ENCODE assay signal across 8 mouse cellular contexts in the genomic region with DNA sequence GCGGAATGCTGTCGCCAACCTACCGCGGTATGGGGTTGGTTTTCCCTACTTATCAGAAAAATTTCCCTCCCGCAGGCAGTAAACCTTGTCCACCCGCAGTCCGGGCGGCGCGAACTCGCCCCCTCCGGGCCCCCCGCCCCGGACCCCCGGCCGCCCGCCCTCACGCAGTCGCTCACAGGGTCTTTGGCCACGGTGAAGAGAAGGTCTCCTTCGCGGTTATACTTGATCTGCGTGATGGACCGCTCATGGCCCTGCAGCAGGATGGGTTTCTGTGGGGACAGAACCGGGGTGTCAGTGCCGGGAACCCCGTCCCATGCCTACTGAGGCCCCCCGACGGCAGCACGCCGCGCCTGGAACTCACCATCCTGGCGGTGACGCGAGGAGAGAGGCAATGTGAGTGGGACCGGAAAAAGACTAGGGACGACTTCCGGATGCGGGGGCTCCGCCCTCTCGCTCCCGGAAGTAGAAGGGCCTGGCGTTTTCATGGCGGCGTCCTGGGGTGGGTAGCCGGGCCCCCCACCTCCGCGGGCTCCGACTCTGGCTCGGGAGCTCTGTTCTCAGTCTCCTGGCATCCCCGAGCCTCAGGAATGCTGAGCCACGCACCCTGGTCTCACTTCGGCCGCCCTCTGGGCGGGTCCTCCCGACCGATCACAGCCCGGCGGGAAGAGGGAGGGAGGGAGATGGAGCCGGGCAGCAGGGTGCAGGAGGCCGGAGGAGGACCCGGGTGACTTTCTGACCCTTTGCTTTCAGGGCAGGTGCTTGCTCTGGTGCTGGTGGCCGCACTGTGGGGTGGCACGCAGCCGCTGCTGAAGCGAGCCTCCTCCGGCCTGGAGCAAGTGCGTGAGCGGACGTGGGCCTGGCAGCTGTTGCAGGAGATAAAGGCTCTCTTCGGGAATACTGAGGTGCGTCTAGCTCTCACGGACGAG. TPM values are rescaled to one million over a fixed set of nuclear protein-coding genes. Genes with fewer than 3 reads are reported as not detected.
A peak's percentile ranks its signal among the peaks of the same experiment; 100 is the strongest.
DNase-seq lines count a peak whose midpoint lies in the region; ATAC-seq and TF ChIP-seq lines count a peak whose summit lies in the region.

A gene (minus strand): TSS at position 416 of the 926 bp plus-strand sequence.
A gene (plus strand): TSS at position 436 of the 926 bp plus-strand sequence.

- H3K27me3 ChIP-seq in embryonic facial prominence, embryonic 10.5 days (replicated peaks; ENCODE audit: low read depth, poor library complexity, severe bottlenecking) = no peaks in the 10 kb centered on the region
- H3K27me3 ChIP-seq in intestine, postnatal 0 days (replicated peaks; ENCODE audit: control insufficient read depth, insufficient read depth, low read length) = no peaks in the 10 kb centered on the region
- H3K27me3 ChIP-seq in limb, embryonic 13.5 days = no peaks in the 10 kb centered on the region
- no peaks in the 10 kb centered on the region for H3K27me3 ChIP-seq in midbrain, embryonic 15.5 days (replicated peaks)

- H3K36me3 ChIP-seq in embryonic facial prominence, embryonic 10.5 days (replicated peaks) = peaks cover 76% of the 10 kb centered on the region
- peaks cover 23% of the 10 kb centered on the region for H3K36me3 ChIP-seq in intestine, postnatal 0 days (ENCODE audit: control insufficient read depth, insufficient read depth)
- peaks cover 65% of the 10 kb centered on the region for H3K36me3 ChIP-seq in limb, embryonic 13.5 days
- peaks cover 14% of the 10 kb centered on the region; the same call in 1 of the 2 replicates for H3K36me3 ChIP-seq in midbrain, embryonic 15.5 days (replicated peaks)

- H3K9me3 ChIP-seq in embryonic facial prominence, embryonic 10.5 days = no peaks in the 10 kb centered on the region
- no peaks in the 10 kb centered on the region for H3K9me3 ChIP-seq in intestine, postnatal 0 days (ENCODE audit: control insufficient read depth)
- H3K9me3 ChIP-seq in limb, embryonic 13.5 days = no peaks in the 10 kb centered on the region
- no peaks in the 10 kb centered on the region for H3K9me3 ChIP-seq in midbrain, embryonic 15.5 days

- peak within 1 kb of the TSS; percentile 90 for H3K4me2 ChIP-seq in intestine, postnatal 0 days (replicated peaks; ENCODE audit: low read depth)
- peak within 1 kb of the TSS; percentile 88 for H3K4me2 ChIP-seq in limb, embryonic 13.5 days (replicated peaks)
- H3K4me2 ChIP-seq in midbrain, embryonic 15.5 days = peak within 1 kb of the TSS; percentile 85

- H3K27ac ChIP-seq in embryonic facial prominence, embryonic 10.5 days (replicated peaks) = peak within 1 kb of the TSS; percentile 94
- H3K27ac ChIP-seq in intestine, postnatal 0 days (ENCODE audit: low read depth, low read length) = peak within 1 kb of the TSS; percentile 68
- peak within 1 kb of the TSS; percentile 70 for H3K27ac ChIP-seq in limb, embryonic 13.5 days
- H3K27ac ChIP-seq in midbrain, embryonic 15.5 days = peak within 1 kb of the TSS; percentile 77

- peaks cover 30% of the 10 kb centered on the region for H3K4me1 ChIP-seq in embryonic facial prominence, embryonic 10.5 days
- H3K4me1 ChIP-seq in intestine, postnatal 0 days (replicated peaks; ENCODE audit: control insufficient read depth, insufficient read depth, low read length) = 0 out of 2 replicates have a peak, but pooled peaks cover 12% of the 10 kb centered on the region
- H3K4me1 ChIP-seq in limb, embryonic 13.5 days = peaks cover 31% of the 10 kb centered on the region
- peaks cover 34% of the 10 kb centered on the region for H3K4me1 ChIP-seq in midbrain, embryonic 15.5 days

- H3K9ac ChIP-seq in intestine, postnatal 0 days (ENCODE audit: low read depth, low read length) = peak within 1 kb of the TSS; percentile 89
- peak within 1 kb of the TSS; percentile 93 for H3K9ac ChIP-seq in limb, embryonic 13.5 days
- peak within 1 kb of the TSS; percentile 96 for H3K9ac ChIP-seq in midbrain, embryonic 15.5 days

- DNase-seq in 3T3-L1 (ENCODE audit: low read depth, low spot score) = peak; percentile 82
- peak; percentile 93 for DNase-seq in adrenal gland, postnatal 14 days
- DNase-seq in embryonic facial prominence, embryonic 10.5 days (ENCODE audit: low spot score) = peak; percentile 90
- no peak for DNase-seq in gonadal fat pad, adult 2 months (ENCODE audit: low read depth)
- DNase-seq in spleen, adult 18-20 months = peak; percentile 69 to 74

- peak; percentile 40 for TF ChIP-seq CTCF in intestine, postnatal 0 days (IDR thresholded peaks at IDR 0.05; ENCODE audit: low read depth)

- H3K4me3 ChIP-seq in embryonic facial prominence, embryonic 10.5 days = peak within 1 kb of the TSS; percentile 99
- peak within 1 kb of the TSS; percentile 100 for H3K4me3 ChIP-seq in intestine, postnatal 0 days (ENCODE audit: low read depth, low read length)
- peak within 1 kb of the TSS; percentile 98 for H3K4me3 ChIP-seq in limb, embryonic 13.5 days
- peak within 1 kb of the TSS; percentile 92 for H3K4me3 ChIP-seq in midbrain, embryonic 15.5 days

- WGBS in embryonic facial prominence, embryonic 10.5 days = under 1% methylated on average over 74 of the region's 74 CpGs
- WGBS in intestine, postnatal 0 days = under 1% methylated on average over 74 of the region's 74 CpGs
- WGBS in limb, embryonic 13.5 days = under 1% methylated on average over 74 of the region's 74 CpGs
- WGBS in midbrain, embryonic 15.5 days = under 1% methylated on average over 74 of the region's 74 CpGs

- peak; percentile 84 for ATAC-seq in intestine, postnatal 0 days
- ATAC-seq in limb, embryonic 13.5 days (ENCODE audit: low FRiP score, low read depth) = peak; percentile 89
- peak; percentile 91 for ATAC-seq in midbrain, embryonic 15.5 days (replicated peaks)

RNA-seq across cellular contexts. Expression of the first gene that starts in this region (rescaled TPM):
- total RNA-seq in adrenal gland, postnatal 14 days (2021) = 175 and 187 TPM in 2 replicates
- polyA plus RNA-seq in embryonic facial prominence, embryonic 10.5 days (2016; fragmentation: Nextera tagmentation; extraction: Ambion mirVana) = 290 and 302 TPM in 2 replicates
- 503 and 580 TPM in 2 replicates for polyA plus RNA-seq in gonadal fat pad, adult 2 months (2012; rRNA removed)
- 139 and 144 TPM in 2 replicates for polyA plus RNA-seq in intestine, postnatal 0 days (2015; fragmentation: Nextera tagmentation; extraction: Ambion mirVana)
- polyA plus RNA-seq in limb, embryonic 13.5 days (2015; fragmentation: Nextera tagmentation; extraction: Ambion mirVana) = 285 and 288 TPM in 2 replicates
- 195 and 208 TPM in 2 replicates for polyA plus RNA-seq in midbrain, embryonic 15.5 days (2015; fragmentation: Nextera tagmentation; extraction: Ambion mirVana)

RNA-seq across cellular contexts. Expression of the second gene that starts in this region (rescaled TPM):
- 82.6 and 89.8 TPM in 2 replicates for total RNA-seq in adrenal gland, postnatal 14 days (2021)
- polyA plus RNA-seq in embryonic facial prominence, embryonic 10.5 days (2016; fragmentation: Nextera tagmentation; extraction: Ambion mirVana) = 222 and 226 TPM in 2 replicates
- polyA plus RNA-seq in gonadal fat pad, adult 2 months (2012; rRNA removed) = 220 and 221 TPM in 2 replicates
- 135 and 146 TPM in 2 replicates for polyA plus RNA-seq in intestine, postnatal 0 days (2015; fragmentation: Nextera tagmentation; extraction: Ambion mirVana)
- polyA plus RNA-seq in limb, embryonic 13.5 days (2015; fragmentation: Nextera tagmentation; extraction: Ambion mirVana) = 211 and 218 TPM in 2 replicates
- 198 and 199 TPM in 2 replicates for polyA plus RNA-seq in midbrain, embryonic 15.5 days (2015; fragmentation: Nextera tagmentation; extraction: Ambion mirVana)
